Comparison of ENCODE assay signal across 27 mouse cellular contexts in genomic region chr13:101127808-101128207, GRCm38 (mm10).
"Had no signal": no experiment of that assay in that cellular context is flagged by ENCODE, and none has a peak within 500 bp of the region (broad histone marks: within the 10 kb centered on the region; RNA-seq: fewer than 3 reads in every experiment).

No protein-coding gene starts in this region.

- H3K36me3 ChIP-seq: heart, embryonic 13.5 days; heart, embryonic 15.5 days; hindbrain, embryonic 13.5 days; hindbrain, embryonic 15.5 days; kidney, embryonic 15.5 days; limb, embryonic 10.5 days; limb, embryonic 12.5 days; liver, embryonic 13.5 days had no signal

- H3K9me3 ChIP-seq: heart, embryonic 13.5 days; heart, embryonic 15.5 days; hindbrain, embryonic 13.5 days; hindbrain, embryonic 15.5 days; kidney, embryonic 15.5 days; limb, embryonic 10.5 days; limb, embryonic 12.5 days; liver, embryonic 13.5 days had no signal

- H3K27ac ChIP-seq: heart, adult 2 months; heart, embryonic 13.5 days; heart, embryonic 15.5 days; hindbrain, embryonic 13.5 days; hindbrain, embryonic 15.5 days; hindbrain, postnatal 0 days; kidney, embryonic 15.5 days; kidney, postnatal 0 days; limb, embryonic 10.5 days; limb, embryonic 12.5 days; liver, embryonic 13.5 days had no signal

- H3K4me3 ChIP-seq: heart, adult 2 months; heart, embryonic 13.5 days; heart, embryonic 15.5 days; hindbrain, embryonic 13.5 days; hindbrain, embryonic 15.5 days; kidney, embryonic 15.5 days; layer of hippocampus, adult 2 months; left cerebral cortex, adult 2 months; limb, embryonic 10.5 days; limb, embryonic 12.5 days; liver, embryonic 13.5 days had no signal

- H3K4me1 ChIP-seq: heart, embryonic 13.5 days; heart, embryonic 15.5 days; hindbrain, embryonic 13.5 days; hindbrain, embryonic 15.5 days; kidney, embryonic 15.5 days; limb, embryonic 12.5 days; liver, embryonic 13.5 days had no signal

- H3K9ac ChIP-seq: heart, embryonic 13.5 days; heart, embryonic 15.5 days; hindbrain, embryonic 13.5 days; hindbrain, embryonic 15.5 days; kidney, embryonic 15.5 days; limb, embryonic 12.5 days; liver, embryonic 13.5 days had no signal

- H3K4me2 ChIP-seq: heart, embryonic 11.5 days; heart, embryonic 13.5 days; heart, embryonic 15.5 days; hindbrain, embryonic 13.5 days; hindbrain, embryonic 15.5 days; kidney, embryonic 15.5 days; limb, embryonic 12.5 days; liver, embryonic 11.5 days; liver, embryonic 13.5 days had no signal

- DNase-seq: gastrocnemius, postnatal 14 days; gastrocnemius, postnatal 36 days; heart, adult 11 months; heart, adult 2 months; heart, postnatal 14 days; heart, postnatal 36 days; kidney, adult 11 months; kidney, adult 2 months; kidney, adult 9 months; kidney, postnatal 14 days; kidney, postnatal 36 days; liver; liver, embryonic 13.5 days had no signal

- ATAC-seq: hindbrain, postnatal 0 days; intestine, embryonic 16.5 days had no signal

- H3K27me3 ChIP-seq: heart, embryonic 13.5 days; heart, embryonic 15.5 days; hindbrain, embryonic 13.5 days; hindbrain, embryonic 15.5 days; kidney, embryonic 15.5 days; limb, embryonic 12.5 days; liver, embryonic 13.5 days had no signal
